Mouse (Mus musculus): ENCODE results near the gene Gpr180.

DNA sequence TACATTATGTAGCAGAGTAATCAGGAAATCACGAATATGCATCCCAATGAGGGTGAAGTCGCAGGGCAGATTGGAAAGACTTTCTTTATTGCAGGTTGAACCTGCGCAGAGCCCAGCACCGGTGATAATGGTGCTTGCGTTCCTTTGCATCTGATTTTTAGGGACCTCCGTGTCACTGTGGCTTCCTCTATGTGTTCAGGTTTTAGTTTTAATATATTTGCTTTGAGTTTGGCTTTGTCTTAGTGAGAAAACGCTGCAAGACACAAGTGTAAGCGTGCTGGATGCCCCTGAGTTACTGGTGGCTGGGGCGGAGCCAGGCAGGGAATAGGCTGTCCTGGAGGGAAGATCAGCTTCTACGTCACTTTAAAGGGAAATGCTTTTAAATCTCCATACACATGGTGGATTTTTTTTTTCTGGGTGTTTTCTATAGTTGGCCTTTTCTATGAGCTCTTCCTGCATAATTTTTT is 43.8 kb downstream of the Gpr180 start:
- TF ChIP-seq GATA1 (IDR thresholded peaks at IDR 0.05; ENCODE audit: borderline replicate concordance, low read length): no peak
- TF ChIP-seq FLI1 (IDR thresholded peaks at IDR 0.05; ENCODE audit: low read length): no peak
